Mouse (Mus musculus): ENCODE measurements around the gene Sstr3. TPM values are rescaled to one million over a fixed set of nuclear protein-coding genes. Genes with fewer than 3 reads are reported as not detected.

Gene Sstr3
- polyA plus RNA-seq, 1 experiment from 2014 or later: not detected

Other genes starting within 250 kb of the Sstr3 start
- 0.26 and 0.38 TPM in 2 replicates for gene Csf2rb2, start 239.0 kb downstream of the Sstr3 start, polyA plus RNA-seq (2014; fragmentation: Nextera tagmentation; extraction: Ambion mirVana)
- gene Csf2rb, start 218.9 kb downstream of the Sstr3 start, polyA plus RNA-seq (2014; fragmentation: Nextera tagmentation; extraction: Ambion mirVana): 1.2 and 1.6 TPM in 2 replicates
- gene Tex33, start 148.8 kb downstream of the Sstr3 start, polyA plus RNA-seq (2014; fragmentation: Nextera tagmentation; extraction: Ambion mirVana): not detected in 2 replicates
- gene Tst, start 138.8 kb downstream of the Sstr3 start, polyA plus RNA-seq (2014; fragmentation: Nextera tagmentation; extraction: Ambion mirVana): 9.7 and 10.1 TPM in 2 replicates
- gene Mpst, start 138.3 kb downstream of the Sstr3 start, polyA plus RNA-seq (2014; fragmentation: Nextera tagmentation; extraction: Ambion mirVana): 2.3 and 2.5 TPM in 2 replicates
- 36.0 and 47.5 TPM in 2 replicates for gene Kctd17, start 116.1 kb downstream of the Sstr3 start, polyA plus RNA-seq (2014; fragmentation: Nextera tagmentation; extraction: Ambion mirVana)
- 0.21 and 0.49 TPM in 2 replicates for gene Tmprss6, start 76.1 kb downstream of the Sstr3 start, polyA plus RNA-seq (2014; fragmentation: Nextera tagmentation; extraction: Ambion mirVana)
- 0.17 TPM in 1 of 2 replicates, not detected in the other for gene Il2rb, start 49.4 kb downstream of the Sstr3 start, polyA plus RNA-seq (2014; fragmentation: Nextera tagmentation; extraction: Ambion mirVana)
- 15.2 and 18.8 TPM in 2 replicates for gene C1qtnf6, start 13.3 kb downstream of the Sstr3 start, polyA plus RNA-seq (2014; fragmentation: Nextera tagmentation; extraction: Ambion mirVana)
- gene Rac2, start 28.1 kb upstream of the Sstr3 start, polyA plus RNA-seq (2014; fragmentation: Nextera tagmentation; extraction: Ambion mirVana): 4.5 and 9.2 TPM in 2 replicates
- gene Cyth4, start 52.4 kb upstream of the Sstr3 start, polyA plus RNA-seq (2014; fragmentation: Nextera tagmentation; extraction: Ambion mirVana): 2.1 and 4.2 TPM in 2 replicates
- 0.28 TPM in 1 of 2 replicates, not detected in the other for gene Elfn2, start 174.1 kb upstream of the Sstr3 start, polyA plus RNA-seq (2014; fragmentation: Nextera tagmentation; extraction: Ambion mirVana)
- 15.9 and 19.1 TPM in 2 replicates for gene Mfng, start 228.8 kb upstream of the Sstr3 start, polyA plus RNA-seq (2014; fragmentation: Nextera tagmentation; extraction: Ambion mirVana)